Mouse (Mus musculus) right cerebral cortex, postnatal 4 days (tissue): ENCODE data around the gene Mlc1.

Source experiments
- DNase-seq: peaks from one replicate; pipeline ENCODE4 v3.0.0-alpha.2; 2022

The Mlc1 gene

GRCm38 (mm10) chr15:88978281-88979137 lies at the start of gene Mlc1:
Mlc1 (minus strand) TSS chr15:88979007.
- no peak for DNase-seq

GRCm38 (mm10) chr15:89020492-89020891 lies 41.7 kb upstream of the Mlc1 start:
- DNase-seq = no peak

- DNase-seq = no peak
These were observed 41.3 kb upstream of the Mlc1 start for GRCm38 (mm10) chr15:89020085-89020484.

DNA sequence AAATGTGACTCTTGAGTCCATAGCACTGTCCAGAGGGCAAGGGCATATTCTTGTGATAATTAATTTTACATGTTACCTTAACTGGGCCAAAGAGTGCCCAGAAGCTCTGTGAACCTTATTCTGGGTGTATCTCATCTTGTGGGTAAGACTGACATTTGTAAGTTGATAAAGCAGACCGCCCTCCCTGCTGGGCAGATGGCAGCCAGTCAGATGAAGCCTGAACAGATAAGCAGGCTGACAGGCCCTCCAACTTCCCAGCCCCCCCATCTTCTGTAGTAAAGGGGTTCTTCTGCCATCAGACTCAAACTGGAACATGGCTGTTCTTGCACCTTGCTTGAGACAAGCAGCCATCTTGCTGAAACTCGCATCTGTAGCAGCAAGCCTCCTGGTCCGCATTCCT lies 37.9 kb upstream of the Mlc1 start:
- DNase-seq = no peak

DNA sequence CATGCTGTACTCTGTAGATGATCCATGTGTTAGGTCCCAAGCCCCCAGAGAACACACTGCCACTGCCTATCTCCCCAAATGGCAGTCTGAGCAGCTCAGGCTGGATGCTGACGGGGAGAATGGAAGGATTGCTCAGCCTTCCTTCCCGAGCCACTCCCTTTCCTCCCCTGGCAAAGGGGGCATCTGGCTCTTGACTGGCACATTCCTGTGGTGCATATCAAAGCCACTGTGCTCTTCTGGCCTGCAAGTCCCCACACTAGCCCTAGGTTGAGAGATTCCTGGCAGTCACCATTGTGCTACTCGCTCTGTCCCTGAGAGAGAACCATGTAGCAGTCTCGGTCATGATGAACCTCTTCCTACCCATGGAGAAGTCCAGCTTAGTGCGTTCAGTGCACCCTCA lies 29.0 kb upstream of the Mlc1 start:
- DNase-seq = no peak

DNA sequence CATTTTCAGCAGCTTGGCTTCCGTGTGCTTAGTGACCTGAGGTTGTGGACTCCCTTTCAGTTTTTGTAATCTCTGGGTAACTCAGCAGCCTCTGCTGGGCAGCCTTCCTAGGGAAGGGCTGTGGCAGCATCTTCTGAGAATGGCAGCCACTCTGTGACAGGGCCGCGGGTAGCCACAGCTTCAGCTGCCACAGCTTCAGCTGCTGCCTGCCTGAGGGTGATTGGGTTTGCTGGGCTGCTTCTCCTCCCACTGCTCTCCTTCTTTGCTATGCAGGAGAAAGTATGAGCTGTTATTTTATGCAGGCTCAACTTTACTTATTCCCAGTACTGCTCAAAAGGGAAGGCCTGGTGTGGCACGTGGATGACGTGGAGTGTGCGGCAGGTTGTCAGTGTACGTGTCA lies 28.2 kb upstream of the Mlc1 start:
- DNase-seq = no peak

DNA sequence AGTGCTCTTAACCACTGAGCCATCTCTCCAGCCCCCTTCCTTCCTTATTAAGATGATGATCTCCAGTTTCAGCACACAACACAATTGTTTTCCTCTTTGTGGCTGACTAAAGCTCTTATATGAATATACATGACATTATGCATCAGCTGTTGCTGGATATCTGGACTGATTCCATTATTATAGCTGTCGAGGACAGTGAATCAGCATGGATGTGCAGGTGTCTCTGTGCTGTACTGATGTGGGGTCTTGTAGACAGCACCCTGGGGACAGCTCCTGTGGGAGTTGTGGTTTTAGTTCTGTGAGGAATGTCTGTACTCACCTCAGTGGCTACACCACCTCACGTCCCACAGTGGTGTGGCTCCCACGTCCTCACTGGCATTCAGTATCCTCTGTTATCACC lies 22.4 kb upstream of the Mlc1 start:
- DNase-seq = no peak

GRCm38 (mm10) chr15:89000367-89000766 lies 21.6 kb upstream of the Mlc1 start:
- no peak for DNase-seq

- no peak for DNase-seq
These were observed 20.3 kb upstream of the Mlc1 start for GRCm38 (mm10) chr15:88999124-88999523.

GRCm38 (mm10) chr15:88998636-88999035 lies 19.8 kb upstream of the Mlc1 start:
- no peak for DNase-seq

GRCm38 (mm10) chr15:88989236-88989635 lies 10.4 kb upstream of the Mlc1 start:
- no peak for DNase-seq

GRCm38 (mm10) chr15:88982534-88983079 lies 3.8 kb upstream of the Mlc1 start, which contains the start of gene Mov10l1:
Mov10l1 (plus strand) TSS chr15:88982909.
- no peak for DNase-seq

- DNase-seq = no peak
These were observed 285 bp upstream of the Mlc1 start for GRCm38 (mm10) chr15:88979138-88979446.

DNA sequence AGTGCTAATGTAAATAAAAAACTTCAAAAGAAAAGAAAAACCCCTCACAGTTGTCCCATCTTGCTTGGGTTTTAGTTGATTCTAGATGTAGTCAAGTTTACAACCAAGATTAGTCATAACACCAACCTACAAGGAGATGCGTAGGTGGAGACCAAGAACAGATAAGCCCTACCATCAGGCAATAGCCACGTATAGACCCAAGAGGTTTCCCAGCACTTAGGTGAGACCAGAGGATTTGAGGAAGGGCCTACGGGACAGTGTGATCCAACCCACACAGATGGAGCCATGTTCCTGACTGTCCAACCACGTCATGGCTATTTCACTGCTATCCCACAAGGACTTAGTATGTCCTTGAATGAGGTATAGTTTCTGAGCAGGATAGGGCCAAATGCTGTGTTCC lies 6.5 kb downstream of the Mlc1 start:
- no peak for DNase-seq

DNA sequence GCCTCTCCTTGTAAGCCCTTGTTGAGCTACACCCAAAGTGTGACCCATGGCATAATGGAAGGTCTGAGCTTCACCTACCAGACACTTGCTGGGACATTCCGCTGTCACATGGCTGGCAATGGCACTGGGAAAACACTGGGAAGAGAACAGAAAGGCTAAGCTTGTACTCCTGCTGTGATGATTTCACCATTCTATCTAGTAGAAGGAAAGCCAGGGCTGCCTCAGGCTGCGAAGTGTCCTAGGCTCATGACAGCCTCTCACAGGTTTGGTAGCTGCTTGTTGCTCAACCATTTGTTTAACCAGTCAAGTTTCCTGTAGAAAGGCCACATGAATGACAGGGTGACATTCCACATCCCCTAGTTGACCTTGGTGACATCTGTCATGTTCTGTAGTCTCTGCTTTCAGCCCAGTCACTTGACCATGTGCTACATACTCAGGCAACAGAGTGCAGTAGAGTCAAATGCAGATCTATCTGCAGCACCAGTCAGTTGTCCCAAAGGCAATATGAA lies 14.7 kb downstream of the Mlc1 start:
- DNase-seq = no peak

- DNase-seq = no peak
These were observed 21.3 kb downstream of the Mlc1 start for GRCm38 (mm10) chr15:88957522-88957921.

- no peak for DNase-seq
These were observed 23.5 kb downstream of the Mlc1 start for GRCm38 (mm10) chr15:88955342-88955741.

GRCm38 (mm10) chr15:88954368-88955072 lies 24.3 kb downstream of the Mlc1 start, which contains the start of gene Ttll8:
Ttll8 (minus strand) TSS chr15:88954418.
- peak; percentile 52 for DNase-seq

DNA sequence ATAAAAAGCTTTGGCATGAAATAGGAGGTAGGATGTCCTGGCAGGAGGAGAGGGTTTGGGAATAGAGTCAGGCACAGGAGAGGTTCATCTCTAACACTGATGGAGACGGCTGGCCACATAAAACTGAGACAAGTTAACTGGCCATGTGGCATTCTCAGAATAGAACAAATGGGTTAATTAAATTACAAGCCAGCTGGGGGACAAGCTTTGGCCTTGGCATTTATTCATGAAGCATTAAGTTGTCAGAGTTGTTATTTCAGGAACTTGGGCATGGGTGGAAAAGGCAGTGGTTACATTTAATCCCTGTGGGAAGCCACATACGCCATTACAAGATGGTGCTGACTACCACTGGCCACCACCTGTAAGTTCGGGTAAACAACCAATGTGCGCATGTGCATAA lies 27.6 kb downstream of the Mlc1 start:
- DNase-seq = no peak

- no peak for DNase-seq
These were observed 32.0 kb downstream of the Mlc1 start for GRCm38 (mm10) chr15:88946851-88947250.

GRCm38 (mm10) chr15:88943896-88944551 lies 34.8 kb downstream of the Mlc1 start:
- no peak for DNase-seq

DNA sequence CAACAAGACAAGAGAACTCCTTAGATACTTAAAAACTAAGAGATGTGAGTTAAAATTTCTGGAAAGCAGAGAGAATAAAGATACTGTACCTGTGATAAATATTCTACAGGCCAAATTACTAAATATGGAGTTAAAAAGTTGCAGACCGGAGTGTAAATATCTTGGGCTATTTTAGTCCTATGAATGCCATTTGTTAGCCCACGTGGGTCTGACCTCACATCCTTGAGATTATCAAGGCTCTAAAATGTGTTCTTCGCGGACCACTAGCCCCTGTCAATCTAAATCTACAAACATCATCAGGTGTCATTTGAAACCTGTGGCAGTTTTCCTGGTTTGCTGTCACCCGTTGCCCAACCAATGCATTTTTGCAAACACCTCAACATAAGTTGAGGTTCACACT lies 36.0 kb downstream of the Mlc1 start:
- DNase-seq = no peak

- DNase-seq = no peak
These were observed 41.5 kb downstream of the Mlc1 start for GRCm38 (mm10) chr15:88937291-88937650.
